Mouse (Mus musculus) brain, embryonic 14.5 days (tissue): Measurements from ENCODE around the gene Ythdf2.

Source experiments
- CTCF ChIP-seq: fragments of 200-500 bp; IDR thresholded peaks from 2 replicates; pipeline ENCODE4 v1.5.1; 2012; ENCODE audit warnings: inconsistent platforms, mild to moderate bottlenecking, moderate library complexity, borderline replicate concordance; ENCODE audit not compliant: insufficient read depth, insufficient read length; ENCODE audit errors: extremely low read depth
- POLR2A ChIP-seq: fragments of 200-500 bp; IDR thresholded peaks from 2 replicates; pipeline ENCODE4 v1.6.1; 2012; ENCODE audit warnings: mild to moderate bottlenecking, inconsistent platforms, borderline replicate concordance; ENCODE audit not compliant: poor library complexity, insufficient read depth, insufficient read length, severe bottlenecking; ENCODE audit errors: extremely low read depth

GRCm38 (mm10) chr4:132198285-132198712, 13.8 kb downstream of the Ythdf2 start:
- peak; percentile 6; the same call in 1 of the 2 replicates for TF ChIP-seq CTCF
- no peak for TF ChIP-seq POLR2A
